Mouse (Mus musculus): Measurements from ENCODE around the gene Epb41l4b. TPM values are rescaled to one million over a fixed set of nuclear protein-coding genes. Genes with fewer than 3 reads are reported as not detected.

Gene Epb41l4b
- polyA plus RNA-seq, 1 experiment from 2014 or later, result 3.6 TPM

DNA sequence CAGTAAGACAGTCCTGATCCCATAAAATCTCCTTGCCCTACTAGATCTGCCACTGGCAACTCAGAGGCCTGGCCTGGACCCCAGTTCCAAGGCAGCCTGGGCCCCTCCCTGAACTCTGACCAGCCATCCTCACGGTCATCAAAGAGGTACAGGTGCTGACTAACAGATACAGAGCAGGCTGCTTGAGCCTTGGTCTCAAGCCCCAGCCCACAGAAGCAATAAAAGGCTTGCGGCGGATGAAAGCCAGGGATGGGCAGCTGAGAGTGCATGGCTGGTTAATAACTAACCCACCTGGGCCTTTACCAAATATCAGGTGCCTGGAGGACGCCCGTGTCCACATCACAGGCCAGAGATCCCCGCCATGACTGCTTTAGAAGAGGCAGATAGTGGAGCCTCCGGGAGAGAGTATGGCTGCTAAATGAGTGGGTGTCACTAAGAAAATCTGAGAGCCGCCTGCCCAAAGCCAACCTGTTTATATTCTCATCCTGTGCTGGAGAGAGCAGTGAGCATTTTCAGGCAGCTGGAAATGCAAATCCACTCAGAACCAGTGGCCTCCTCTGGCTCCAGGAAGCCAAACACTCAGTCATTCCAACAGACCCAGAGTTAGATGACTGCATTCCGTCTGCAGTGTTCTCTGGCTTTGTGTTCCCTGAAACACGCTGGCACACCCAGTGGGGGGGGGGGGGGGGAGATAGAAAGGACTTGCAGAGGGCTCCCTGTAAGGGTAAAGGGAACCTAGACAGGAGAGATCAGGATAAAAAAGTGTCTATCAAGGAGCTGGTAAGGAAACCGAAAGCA lies 13.3 kb downstream of the Epb41l4b start:
- Histone ChIP-seq H3K36me3 (no peaks in the 10 kb centered on the region), H3K9me3 (no peaks in the 10 kb centered on the region), H3K4me3 (no peak overlapping the region), H3K27ac (no peak overlapping the region), H3K4me1 (peaks cover 2% of the 10 kb centered on the region; the same call in 1 of the 2 replicates), H3K4me2 (no peak overlapping the region), H3K27me3 (no peaks in the 10 kb centered on the region), H3K9ac (no peak overlapping the region)
- WGBS, result 58% methylated on average over 11 of the region's 11 CpGs
- no peak for ATAC-seq (ENCODE audit: insufficient number of reproducible peaks, low FRiP score, low TSS enrichment, low read depth)

DNA sequence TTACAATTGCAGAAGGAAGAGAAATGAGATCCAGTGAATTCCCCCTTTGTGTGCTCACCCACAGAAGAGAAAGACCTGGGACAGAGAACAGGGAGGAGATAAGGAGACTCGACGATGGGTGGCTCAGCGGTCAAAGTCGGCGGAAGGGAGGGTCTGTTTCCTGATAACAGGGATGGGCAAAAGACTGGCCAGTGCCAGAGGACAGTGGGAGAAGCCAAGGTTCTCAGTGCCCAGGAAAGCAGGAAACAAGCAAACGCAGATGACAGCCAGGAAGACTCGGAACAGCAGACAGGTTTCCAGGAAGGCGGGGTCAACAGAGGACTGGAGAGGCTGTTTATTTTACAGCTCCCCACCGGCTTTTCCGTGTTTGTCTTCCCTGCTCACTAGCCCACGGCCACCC lies 20.2 kb downstream of the Epb41l4b start:
- Histone ChIP-seq H3K36me3 (no peaks in the 10 kb centered on the region), H3K4me1 (no peaks in the 10 kb centered on the region), H3K27ac (no peak overlapping the region), H3K4me2 (no peak overlapping the region), H3K9me3 (no peaks in the 10 kb centered on the region), H3K4me3 (no peak overlapping the region), H3K9ac (no peak overlapping the region), H3K27me3 (no peaks in the 10 kb centered on the region)
- no peak for ATAC-seq (ENCODE audit: insufficient number of reproducible peaks, low FRiP score, low TSS enrichment, low read depth)
- 42% methylated on average over 11 of the region's 11 CpGs for WGBS

DNA sequence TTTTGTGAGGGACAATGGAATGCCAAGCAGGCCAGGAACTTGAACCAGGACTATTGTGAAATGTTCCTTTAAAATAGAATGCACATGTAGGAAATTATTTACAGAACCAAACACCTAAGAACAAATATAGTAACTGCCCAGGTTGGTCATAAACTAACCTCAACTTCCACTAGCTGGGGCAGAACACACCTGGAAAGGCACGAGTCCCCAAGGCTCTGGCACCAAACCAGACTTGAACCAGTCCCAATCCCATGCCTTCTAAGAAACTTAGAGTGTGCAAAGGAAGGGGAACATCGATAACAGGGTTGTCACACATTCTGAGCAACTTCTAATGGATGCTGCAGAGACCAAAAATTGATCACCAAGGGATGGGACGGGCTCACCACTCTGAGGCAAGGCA lies 21.1 kb downstream of the Epb41l4b start:
- H3K27ac ChIP-seq, result no peak overlapping the region
- ATAC-seq (ENCODE audit: insufficient number of reproducible peaks, low FRiP score, low TSS enrichment, low read depth), result no peak
- H3K36me3 ChIP-seq, result no peaks in the 10 kb centered on the region
- H3K27me3 ChIP-seq, result no peaks in the 10 kb centered on the region
- no peaks in the 10 kb centered on the region for H3K4me1 ChIP-seq
- H3K9ac ChIP-seq, result no peak overlapping the region
- WGBS, result 61% methylated on average over 3 of the region's 3 CpGs
- H3K4me3 ChIP-seq, result no peak overlapping the region
- no peak overlapping the region for H3K4me2 ChIP-seq
- H3K9me3 ChIP-seq, result no peaks in the 10 kb centered on the region

DNA sequence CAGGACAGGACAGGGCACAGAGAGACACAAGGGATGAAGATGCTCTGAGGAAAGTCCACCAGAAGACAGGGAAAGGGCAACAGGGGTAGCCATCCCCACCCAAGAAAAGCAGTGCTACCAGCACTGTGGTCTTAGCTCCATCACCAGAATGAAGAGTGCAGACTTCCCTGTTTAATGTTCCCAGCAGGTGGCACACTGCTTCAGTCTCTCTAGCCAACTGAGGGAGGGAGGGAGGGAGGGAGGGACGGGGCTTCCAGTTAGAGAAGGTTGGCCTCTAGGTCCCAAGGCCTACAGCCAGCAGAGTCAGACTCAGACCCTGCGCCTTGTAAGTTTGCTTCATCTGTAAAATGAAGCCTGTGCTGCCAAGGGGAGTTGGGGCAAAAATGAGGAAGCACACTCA lies 22.7 kb downstream of the Epb41l4b start:
- H3K4me1 ChIP-seq, result peaks cover under 1% of the 10 kb centered on the region; the same call in 1 of the 2 replicates
- no peak for ATAC-seq (ENCODE audit: insufficient number of reproducible peaks, low FRiP score, low TSS enrichment, low read depth)
- WGBS, result 58% methylated on average over 2 of the region's 2 CpGs
- H3K4me3 ChIP-seq, result no peak overlapping the region
- H3K36me3 ChIP-seq, result no peaks in the 10 kb centered on the region
- H3K27me3 ChIP-seq, result no peaks in the 10 kb centered on the region
- no peaks in the 10 kb centered on the region for H3K9me3 ChIP-seq
- H3K4me2 ChIP-seq, result no peak overlapping the region
- H3K9ac ChIP-seq, result no peak overlapping the region
- H3K27ac ChIP-seq, result no peak overlapping the region

DNA sequence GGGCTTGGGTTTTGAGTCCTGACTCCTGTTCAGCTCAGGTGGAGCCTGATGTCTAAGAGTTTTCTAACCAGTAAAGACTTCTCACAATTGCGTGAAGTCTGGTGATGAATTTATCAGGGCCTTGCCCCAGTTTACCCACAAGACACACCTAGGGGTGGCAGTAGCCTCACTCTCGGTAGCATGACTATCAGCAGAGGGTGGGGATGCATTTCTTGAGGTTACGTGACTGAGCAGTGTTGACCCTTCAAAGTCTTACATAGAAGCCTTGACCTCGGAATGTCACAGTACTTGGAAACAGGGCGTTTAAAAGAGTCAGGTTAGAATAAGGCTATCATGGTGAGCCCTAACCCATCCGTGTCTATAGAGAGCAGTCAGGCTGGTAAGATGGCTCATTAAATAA lies 23.3 kb downstream of the Epb41l4b start:
- Histone ChIP-seq H3K4me3 (no peak overlapping the region), H3K36me3 (no peaks in the 10 kb centered on the region), H3K27me3 (no peaks in the 10 kb centered on the region), H3K27ac (no peak overlapping the region), H3K4me2 (no peak overlapping the region), H3K4me1 (peaks cover 7% of the 10 kb centered on the region), H3K9ac (no peak overlapping the region), H3K9me3 (no peaks in the 10 kb centered on the region)
- no peak for ATAC-seq (ENCODE audit: insufficient number of reproducible peaks, low FRiP score, low TSS enrichment, low read depth)
- WGBS, result 88% methylated on average over 6 of the region's 6 CpGs

DNA sequence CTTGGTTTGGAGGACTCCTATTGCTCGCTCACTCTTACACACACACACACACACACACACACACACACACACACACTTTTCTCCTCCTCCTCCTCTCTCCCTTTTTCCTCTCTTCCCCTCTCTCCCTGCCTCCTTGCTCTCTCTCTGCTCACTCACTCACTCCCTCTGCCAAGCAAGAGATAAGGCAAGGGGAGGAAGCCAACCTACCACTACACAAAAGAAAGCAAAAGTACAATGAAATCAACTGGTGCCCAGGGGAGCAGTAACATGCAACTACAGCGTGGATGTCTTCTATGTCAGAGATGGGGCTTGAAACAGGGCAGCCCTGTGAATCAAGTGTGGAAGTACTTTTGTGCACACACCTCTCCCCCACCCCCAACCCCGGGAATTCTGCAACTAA lies 24.4 kb downstream of the Epb41l4b start:
- no peaks in the 10 kb centered on the region for H3K27me3 ChIP-seq
- no peaks in the 10 kb centered on the region for H3K9me3 ChIP-seq
- no peak overlapping the region for H3K27ac ChIP-seq
- ATAC-seq (ENCODE audit: insufficient number of reproducible peaks, low FRiP score, low TSS enrichment, low read depth), result no peak
- no peak overlapping the region for H3K4me2 ChIP-seq
- no peak overlapping the region for H3K9ac ChIP-seq
- H3K4me1 ChIP-seq, result peaks cover 10% of the 10 kb centered on the region
- 76% methylated on average over 3 of the region's 3 CpGs for WGBS
- H3K4me3 ChIP-seq, result no peak overlapping the region
- H3K36me3 ChIP-seq, result no peaks in the 10 kb centered on the region

DNA sequence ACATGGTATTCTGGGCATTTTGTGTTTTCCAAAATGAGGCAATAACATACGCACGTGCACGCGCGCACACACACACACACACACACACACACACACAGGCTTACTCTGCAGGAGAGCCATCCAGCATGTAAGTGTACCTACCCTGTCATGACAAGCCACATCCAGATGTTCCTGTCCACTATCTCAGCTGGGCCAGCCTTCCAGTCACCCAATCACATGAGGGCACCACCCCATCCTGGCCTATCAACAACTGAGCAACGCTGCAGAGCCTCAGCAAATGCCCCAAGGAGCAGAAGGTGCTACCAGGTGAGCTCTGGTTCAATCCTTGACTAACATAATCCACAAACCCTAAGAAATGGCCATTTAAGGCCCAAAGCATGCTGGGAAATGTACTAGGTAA lies 27.0 kb downstream of the Epb41l4b start:
- no peak overlapping the region for H3K27ac ChIP-seq
- H3K4me1 ChIP-seq, result peaks cover 14% of the 10 kb centered on the region
- no peak overlapping the region for H3K4me2 ChIP-seq
- H3K9me3 ChIP-seq, result no peaks in the 10 kb centered on the region
- no peaks in the 10 kb centered on the region for H3K36me3 ChIP-seq
- no peak overlapping the region for H3K9ac ChIP-seq
- ATAC-seq (ENCODE audit: insufficient number of reproducible peaks, low FRiP score, low TSS enrichment, low read depth), result no peak
- WGBS, result 81% methylated on average over 6 of the region's 6 CpGs
- no peaks in the 10 kb centered on the region for H3K27me3 ChIP-seq
- no peak overlapping the region for H3K4me3 ChIP-seq

DNA sequence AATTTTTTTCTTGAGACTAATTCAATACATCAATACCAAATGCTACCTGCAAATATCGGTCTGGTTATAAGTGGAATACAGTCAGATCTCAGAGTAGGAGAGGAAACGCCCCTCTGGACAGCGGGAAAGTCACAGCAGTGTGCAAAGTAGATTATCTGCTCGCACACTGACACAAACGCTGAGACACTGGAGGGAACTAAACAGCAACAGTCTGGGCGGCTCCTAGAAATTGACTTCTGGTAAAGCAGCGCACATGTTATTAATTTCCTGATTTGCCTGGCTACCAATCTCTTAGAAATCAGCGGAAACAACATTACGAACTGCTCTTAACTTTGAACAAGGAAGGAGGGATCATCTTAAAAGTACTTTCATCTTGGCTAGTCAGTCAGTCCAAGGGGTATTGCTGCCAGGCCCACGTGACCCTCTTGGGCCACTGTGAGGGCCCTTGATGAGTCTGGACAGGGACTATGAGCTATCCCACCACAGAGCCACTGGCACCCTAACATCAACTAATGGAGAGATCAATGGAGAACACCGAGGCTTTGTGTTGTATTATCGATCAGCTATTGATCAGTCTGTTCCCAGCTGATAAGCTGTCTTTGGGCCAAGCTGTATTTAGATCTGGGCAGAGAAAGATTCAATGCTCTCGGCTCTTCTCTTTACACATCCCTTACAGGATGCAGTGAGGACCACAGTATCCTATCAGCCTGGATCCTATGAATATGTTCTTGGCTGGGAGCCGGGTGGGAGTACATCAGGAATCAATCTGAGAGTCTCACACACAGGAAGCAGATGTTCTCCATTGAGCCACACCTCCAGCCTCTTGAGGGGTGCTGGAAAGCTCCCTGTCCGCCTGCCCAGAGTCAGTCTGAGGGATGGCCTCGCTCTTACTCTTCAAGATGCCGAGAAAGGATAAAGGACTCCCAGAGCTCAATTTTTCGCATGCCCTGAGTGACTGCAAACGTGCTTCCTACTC lies 28.3 kb downstream of the Epb41l4b start:
- 46% methylated on average over 19 of the region's 19 CpGs for WGBS
- H3K36me3 ChIP-seq, result no peaks in the 10 kb centered on the region
- H3K9ac ChIP-seq, result no peak overlapping the region
- no peaks in the 10 kb centered on the region for H3K9me3 ChIP-seq
- H3K27me3 ChIP-seq, result no peaks in the 10 kb centered on the region
- peak; percentile 52; the same call in 1 of the 2 replicates for ATAC-seq (ENCODE audit: insufficient number of reproducible peaks, low FRiP score, low TSS enrichment, low read depth)
- H3K4me1 ChIP-seq, result peaks cover 14% of the 10 kb centered on the region
- H3K4me3 ChIP-seq, result no peak overlapping the region
- H3K27ac ChIP-seq, result 0 out of 2 replicates have a peak overlapping the region, but pooled peaks have one; percentile 29
- peak overlapping the region; percentile 12 for H3K4me2 ChIP-seq

DNA sequence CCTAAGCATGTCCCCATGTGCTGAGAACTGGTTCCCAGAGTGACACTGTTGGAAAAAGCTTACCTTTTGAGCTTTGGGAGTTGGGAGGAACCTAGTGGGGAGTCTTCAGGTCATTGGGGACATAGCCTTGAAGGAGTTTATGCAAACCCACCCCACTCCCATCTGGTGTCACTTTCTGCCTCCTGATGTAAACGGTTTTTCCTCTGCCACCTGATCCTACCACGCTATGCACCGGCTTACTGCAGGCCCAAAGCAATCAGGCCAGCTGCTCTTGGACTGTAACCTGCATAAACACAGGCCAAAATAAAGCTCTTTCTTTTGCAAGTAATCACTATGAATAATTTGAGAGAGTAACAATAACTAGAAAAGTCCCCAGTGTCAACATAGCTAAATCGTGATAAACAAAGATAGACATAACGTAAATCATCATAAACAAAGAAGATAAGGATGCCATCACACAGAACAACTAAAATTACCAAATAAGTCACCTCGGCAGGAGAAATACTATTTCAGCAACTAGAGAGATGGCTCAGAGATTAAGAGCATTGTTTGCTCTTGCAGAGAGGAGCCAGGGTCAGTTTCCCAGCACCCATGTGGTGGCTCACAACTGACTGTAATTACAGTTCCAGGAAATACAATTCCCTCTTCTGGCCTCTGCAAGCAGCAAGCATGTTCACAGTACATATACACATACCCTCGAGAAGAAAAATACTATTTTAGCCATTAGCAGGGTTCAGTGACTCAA lies 29.6 kb downstream of the Epb41l4b start:
- H3K4me3 ChIP-seq, result no peak overlapping the region
- no peaks in the 10 kb centered on the region for H3K27me3 ChIP-seq
- ATAC-seq (ENCODE audit: insufficient number of reproducible peaks, low FRiP score, low TSS enrichment, low read depth), result no peak
- 61% methylated on average over 7 of the region's 7 CpGs for WGBS
- no peak overlapping the region for H3K9ac ChIP-seq
- H3K4me2 ChIP-seq, result no peak overlapping the region
- H3K9me3 ChIP-seq, result no peaks in the 10 kb centered on the region
- H3K36me3 ChIP-seq, result no peaks in the 10 kb centered on the region
- no peak overlapping the region for H3K27ac ChIP-seq
- H3K4me1 ChIP-seq, result peaks cover 14% of the 10 kb centered on the region

DNA sequence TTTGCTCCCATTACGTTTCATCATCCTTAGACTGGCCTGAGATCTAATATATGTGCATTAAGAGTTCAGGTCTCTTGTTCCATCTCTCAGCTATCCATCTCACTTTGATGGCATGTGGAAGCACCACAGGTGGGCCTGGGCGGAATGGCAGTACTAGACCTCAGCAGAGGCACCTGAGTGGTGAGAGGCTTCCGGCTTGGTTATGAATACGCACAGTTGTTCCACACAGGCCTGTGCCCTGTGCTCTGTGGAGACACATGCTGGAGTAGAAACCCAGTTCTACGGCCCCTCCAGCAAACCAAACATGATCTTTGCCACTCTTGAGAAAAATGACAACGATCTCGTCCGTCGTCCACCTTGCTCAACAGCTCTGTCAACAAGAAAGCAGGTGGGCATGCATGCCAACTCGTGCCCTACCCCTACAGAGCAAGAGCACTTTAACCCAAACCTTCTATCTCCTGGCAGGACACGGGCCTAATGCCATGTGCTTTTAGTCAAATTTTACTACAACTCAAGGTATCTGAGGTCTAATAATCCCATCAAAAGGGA lies 31.2 kb downstream of the Epb41l4b start:
- Histone ChIP-seq H3K36me3 (no peaks in the 10 kb centered on the region), H3K27ac (no peak overlapping the region), H3K9ac (no peak overlapping the region), H3K27me3 (no peaks in the 10 kb centered on the region), H3K9me3 (no peaks in the 10 kb centered on the region), H3K4me3 (no peak overlapping the region), H3K4me1 (peaks cover 14% of the 10 kb centered on the region), H3K4me2 (no peak overlapping the region)
- no peak for ATAC-seq (ENCODE audit: insufficient number of reproducible peaks, low FRiP score, low TSS enrichment, low read depth)
- 79% methylated on average over 11 of the region's 11 CpGs for WGBS

DNA sequence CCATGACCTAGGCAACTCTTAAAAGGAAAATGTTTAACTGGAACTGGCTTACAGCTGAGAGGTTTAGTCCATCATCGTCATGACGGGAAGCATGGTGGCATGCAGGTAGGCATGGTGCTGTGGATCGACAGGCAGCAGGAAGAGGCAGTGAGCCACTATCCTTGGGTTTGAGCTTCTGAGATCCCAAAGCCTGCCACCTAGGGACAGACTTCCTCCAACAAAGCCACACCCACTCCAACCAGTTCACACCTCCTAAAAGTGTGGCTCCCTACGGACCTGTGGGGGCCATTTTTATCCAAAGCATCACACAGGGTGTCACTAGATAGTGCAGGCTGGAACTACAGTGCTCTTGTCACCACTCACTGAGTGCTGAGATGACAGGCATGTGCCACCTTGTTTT lies 31.8 kb downstream of the Epb41l4b start:
- Histone ChIP-seq H3K9ac (no peak overlapping the region), H3K9me3 (no peaks in the 10 kb centered on the region), H3K4me2 (no peak overlapping the region), H3K4me3 (no peak overlapping the region), H3K27ac (no peak overlapping the region), H3K27me3 (no peaks in the 10 kb centered on the region), H3K36me3 (no peaks in the 10 kb centered on the region), H3K4me1 (peaks cover 14% of the 10 kb centered on the region)
- WGBS, result 76% methylated on average over 4 of the region's 4 CpGs
- no peak for ATAC-seq (ENCODE audit: insufficient number of reproducible peaks, low FRiP score, low TSS enrichment, low read depth)
